Mouse (Mus musculus) heart, adult 2 months (tissue): Measurements from ENCODE around the gene Ipo4. TPM values are rescaled to one million over a fixed set of nuclear protein-coding genes. Genes with fewer than 3 reads are reported as not detected.
A peak's percentile ranks its signal among the peaks of the same experiment; 100 is the strongest.

Source experiments
- DNase-seq, 2 experiments: peaks; one replicate each; pipeline ENCODE4 v3.0.0; 2021
- H3K27ac ChIP-seq: fragments of 200-600 bp; 2 replicates; pipeline ENCODE4 v1.8.1; 2022
- H3K27me3 ChIP-seq: fragments of 200-500 bp; 2 replicates; pipeline ENCODE4 v1.6.1; 2012; ENCODE audit warnings: mild to moderate bottlenecking, low read length, inconsistent platforms, mixed read lengths; ENCODE audit not compliant: control insufficient read depth, insufficient read depth
- H3K36me3 ChIP-seq: fragments of 200-500 bp; 2 replicates; pipeline ENCODE4 v1.6.1; 2012; ENCODE audit warnings: low read length, inconsistent platforms; ENCODE audit not compliant: control insufficient read depth, insufficient read depth
- H3K4me1 ChIP-seq: fragments of 200-500 bp; 2 replicates; pipeline ENCODE4 v1.6.1; 2011; ENCODE audit warnings: low read length; ENCODE audit not compliant: control insufficient read depth, insufficient read depth
- H3K4me3 ChIP-seq: fragments of 200-600 bp; 2 replicates; pipeline ENCODE4 v1.8.1; 2022
- H3K79me2 ChIP-seq: fragments of 200-500 bp; replicated peaks from 2 replicates; pipeline ENCODE4 v1.6.1; 2012; ENCODE audit warnings: mild to moderate bottlenecking, inconsistent platforms, low read length, moderate library complexity, mixed read lengths; ENCODE audit not compliant: control insufficient read depth, insufficient read depth
- H3K9ac ChIP-seq: fragments of 200-500 bp; 2 replicates; pipeline ENCODE4 v1.6.1; 2012; ENCODE audit warnings: low read depth, mild to moderate bottlenecking, control low read depth, inconsistent platforms, low read length, mixed read lengths
- CTCF ChIP-seq: fragments of 200-600 bp; IDR thresholded peaks from 2 replicates; pipeline ENCODE4 v1.8.1; 2022; ENCODE audit warnings: antibody characterized with exemption, mild to moderate bottlenecking, moderate library complexity
- EP300 ChIP-seq: fragments of 200-500 bp; IDR thresholded peaks from 2 replicates; pipeline ENCODE4 v1.6.1; 2011; ENCODE audit warnings: low read depth, low read length, control low read depth; ENCODE audit not compliant: insufficient read depth
- POLR2A ChIP-seq: fragments of 200-500 bp; IDR thresholded peaks from 2 replicates; pipeline ENCODE4 v1.6.1; 2011; ENCODE audit warnings: mild to moderate bottlenecking, low read depth, low read length, control low read depth; ENCODE audit not compliant: insufficient read depth
- WGBS: fragments of 180-500 bp; shearing (Covaris S2); methylation state at CpG from one replicate; pipeline ENCODE4 v1.1.7; 2018; 5-methylcytosine and 5-hydroxymethylcytosine counted together
- intact Hi-C: fragments of 180-260 bp; cut with DNase I; formaldehyde crosslinking; loops from one replicate; pipeline ENCODE4 v1.15.1; 2025
- polyA plus RNA-seq: library from polyadenylated mRNA; depleted of rRNA; stranded (reverse); fragments of >200 nt; gene quantifications from 2 replicates; pipeline ENCODE4 v1.2.3, GENCODE M21; 2012
- total RNA-seq, 2 experiments: library from RNA; stranded (reverse); gene quantifications; 2 replicates each; pipeline ENCODE4 v1.2.3; 2021

The Ipo4 gene
- total and polyA plus RNA-seq, 3 experiments, result 51.3 to 68.2 (median 64.1) TPM

DNA sequence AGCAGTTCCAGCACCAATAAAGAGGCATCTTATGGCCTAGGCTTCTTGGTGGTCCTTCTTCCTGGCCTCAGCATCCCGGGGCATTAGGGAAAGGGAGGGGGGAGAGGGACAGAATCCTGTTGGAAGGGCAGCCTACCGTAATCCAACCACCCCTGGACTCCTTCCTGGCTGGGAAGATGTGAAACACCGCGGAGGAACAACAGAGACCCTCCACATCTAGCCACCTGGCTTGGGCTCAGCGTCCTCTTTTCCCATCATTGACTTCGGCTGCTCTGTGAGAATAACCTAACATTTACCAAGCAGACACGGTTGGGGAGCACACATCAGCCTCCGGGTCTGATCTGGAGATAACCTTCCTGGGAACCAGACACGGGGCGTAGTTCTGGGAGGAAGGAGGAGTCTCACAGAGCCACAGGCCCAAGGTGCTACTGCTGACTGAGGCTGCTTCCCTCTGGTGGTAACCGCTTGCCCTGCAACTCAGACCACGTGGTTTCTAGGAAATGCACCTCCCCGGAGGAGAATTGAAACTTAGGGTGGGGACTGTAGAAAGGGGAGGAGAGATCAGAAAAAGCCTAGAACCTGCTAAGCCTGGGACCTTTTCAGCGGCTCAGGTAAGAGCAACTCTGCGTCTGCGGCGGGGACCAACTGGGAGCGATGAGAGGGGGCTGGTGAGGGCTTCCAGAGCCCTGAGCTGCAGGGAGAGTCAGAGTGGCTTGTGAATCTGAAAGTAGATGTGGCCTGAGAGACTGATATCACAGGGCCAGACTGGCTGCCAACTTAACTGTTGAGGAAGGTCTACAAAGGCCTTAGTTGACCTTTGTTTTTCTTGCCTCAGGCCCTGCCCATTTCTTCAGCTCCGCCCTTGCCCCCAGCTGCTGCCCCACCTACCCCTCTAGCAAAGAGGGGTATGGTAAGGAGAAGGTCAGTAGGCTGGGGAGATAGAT is 31.9 kb downstream of the Ipo4 start:
- H3K36me3 ChIP-seq, result peaks cover 10% of the 10 kb centered on the region
- WGBS, result 12% methylated on average over 19 of the region's 19 CpGs
- intact Hi-C loops, result loop anchor here (2.0 to 5.0 kb wide), 4 partner anchors 13 to 107 kb away; partner anchors contain the start of genes A730061H03Rik, Dcaf11, Psme2 and Rnf31
- TF ChIP-seq POLR2A (peak; percentile 69), CTCF (no peak; the same call in 1 of the 2 replicates), EP300 (peak; percentile 90; the same call in 1 of the 2 replicates)
- no peaks in the 10 kb centered on the region for H3K79me2 ChIP-seq
- peak; percentile 92 to 93 for DNase-seq
- H3K27me3 ChIP-seq, result no peaks in the 10 kb centered on the region
- peak overlapping the region; percentile 71 for H3K4me3 ChIP-seq
- peak overlapping the region; percentile 76 for H3K9ac ChIP-seq
- H3K4me1 ChIP-seq, result peaks cover 12% of the 10 kb centered on the region
- H3K27ac ChIP-seq, result peak overlapping the region; percentile 97

DNA sequence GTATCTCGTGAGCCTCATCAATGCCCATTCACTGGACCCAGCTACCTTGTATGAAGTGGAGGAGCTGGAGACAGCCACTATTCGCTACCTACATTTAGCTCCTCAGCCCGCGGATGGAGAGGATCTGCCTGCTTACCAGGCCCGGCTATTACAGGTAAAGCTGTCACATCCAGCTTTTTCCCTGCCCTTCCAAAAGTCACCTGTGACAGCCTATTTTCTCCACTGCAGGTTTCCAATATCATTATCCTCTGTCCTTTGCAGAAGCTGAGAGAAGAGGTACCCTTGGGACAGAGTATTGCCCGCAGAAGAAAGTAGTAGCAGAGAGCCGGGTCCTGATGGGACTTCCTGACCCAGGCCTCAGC is 32.5 kb downstream of the Ipo4 start, which contains the start of gene Irf9:
TSS of gene Irf9 (plus strand) at position 301 of the 362 bp plus-strand sequence.
- TF ChIP-seq EP300, result no peak
- no peak for TF ChIP-seq CTCF
- no peak for TF ChIP-seq POLR2A
- Histone ChIP-seq H3K4me1 (peaks cover 12% of the 10 kb centered on the region), H3K36me3 (peaks cover 10% of the 10 kb centered on the region), H3K27ac (peak within 1 kb of the TSS; percentile 97), H3K27me3 (no peaks in the 10 kb centered on the region), H3K79me2 (no peaks in the 10 kb centered on the region), H3K4me3 (peak within 1 kb of the TSS; percentile 71), H3K9ac (peak within 1 kb of the TSS; percentile 76)
- no peak for DNase-seq
- WGBS, result 67% methylated on average over 7 of the region's 7 CpGs
- intact Hi-C loops, result loop anchor here (2.0 to 5.0 kb wide), 2 partner anchors 42 to 106 kb away; partner anchors contain the start of genes A730061H03Rik and Dcaf11

DNA sequence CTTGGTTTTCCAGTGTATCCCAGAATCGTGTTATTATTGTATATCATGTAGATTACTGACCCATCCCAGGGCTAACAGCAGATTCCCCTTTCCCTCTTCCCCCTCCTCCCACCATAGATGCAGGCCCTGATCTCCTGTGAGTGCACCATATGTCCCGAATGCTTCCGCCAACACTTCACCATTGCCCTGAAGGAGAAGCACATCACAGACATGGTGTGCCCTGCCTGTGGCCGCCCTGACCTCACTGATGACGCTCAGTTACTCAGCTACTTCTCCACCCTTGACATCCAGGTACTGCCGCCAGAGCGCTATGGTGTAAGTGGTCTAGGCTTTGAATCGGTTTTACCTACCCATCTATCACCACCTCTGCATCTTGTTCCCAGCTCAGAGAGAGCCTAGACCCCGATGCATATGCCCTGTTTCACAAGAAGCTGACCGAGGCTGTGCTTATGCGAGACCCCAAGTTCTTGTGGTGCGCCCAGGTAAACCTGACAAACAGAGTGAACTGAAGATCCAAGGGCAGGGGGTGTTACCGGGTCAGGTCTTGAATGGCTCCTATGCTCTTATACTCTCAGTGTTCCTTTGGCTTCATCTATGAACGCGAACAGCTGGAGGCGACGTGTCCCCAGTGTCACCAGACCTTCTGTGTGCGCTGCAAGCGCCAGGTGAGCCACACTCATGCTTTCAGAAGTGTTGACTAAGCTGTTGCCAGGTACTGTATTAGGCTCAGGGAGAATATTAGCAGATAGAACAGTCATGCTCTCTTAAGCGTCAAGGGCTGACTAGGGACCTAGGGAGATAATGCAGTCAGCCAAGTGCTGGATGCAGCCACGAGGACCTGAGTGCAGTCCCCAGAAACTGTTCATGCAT is 37.0 kb downstream of the Ipo4 start:
- H3K27ac ChIP-seq, result no peak overlapping the region
- WGBS, result 96% methylated on average over 21 of the region's 21 CpGs
- TF ChIP-seq POLR2A (no peak), CTCF (no peak), EP300 (no peak)
- no peak overlapping the region for H3K4me3 ChIP-seq
- H3K79me2 ChIP-seq, result peaks cover 2% of the 10 kb centered on the region; the same call in 1 of the 2 replicates
- H3K9ac ChIP-seq, result no peak overlapping the region
- DNase-seq, result no peak
- H3K4me1 ChIP-seq, result peaks cover 5% of the 10 kb centered on the region
- no peaks in the 10 kb centered on the region for H3K27me3 ChIP-seq
- intact Hi-C loops, result no loop called here
- no peaks in the 10 kb centered on the region for H3K36me3 ChIP-seq

DNA sequence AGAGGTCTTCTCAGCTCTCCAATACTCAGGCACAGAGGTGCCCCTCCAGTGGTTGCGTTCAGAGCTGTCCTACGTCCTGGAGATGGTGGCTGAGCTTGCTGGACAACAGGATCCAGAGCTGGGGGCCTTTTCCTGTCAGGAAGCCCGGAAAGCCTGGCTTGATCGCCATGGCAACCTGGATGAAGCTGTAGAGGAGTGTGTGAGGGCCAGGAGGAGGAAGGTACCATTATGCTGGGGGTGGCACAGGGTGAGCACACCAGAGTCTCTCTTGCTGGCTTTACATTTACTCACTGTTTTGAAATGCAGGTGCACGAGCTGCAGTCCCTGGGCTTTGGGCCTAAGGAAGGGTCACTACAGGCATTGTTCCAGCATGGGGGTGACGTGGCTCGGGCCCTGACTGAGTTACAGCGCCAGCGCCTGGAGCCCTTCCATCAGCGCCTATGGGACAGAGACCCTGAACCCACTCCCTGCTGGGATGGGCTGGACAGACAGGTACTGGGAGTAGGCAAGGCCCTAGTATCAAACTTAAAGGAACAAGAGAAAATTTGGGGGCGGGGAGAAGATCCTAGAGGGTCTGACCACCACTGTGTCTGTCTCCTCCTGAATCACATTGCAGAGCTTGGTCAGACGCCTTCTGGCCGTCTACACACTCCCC is 39.6 kb downstream of the Ipo4 start:
- Histone ChIP-seq H3K79me2 (peaks cover 3% of the 10 kb centered on the region; the same call in 1 of the 2 replicates), H3K27ac (no peak overlapping the region), H3K36me3 (no peaks in the 10 kb centered on the region; the same call in 1 of the 2 replicates), H3K27me3 (no peaks in the 10 kb centered on the region), H3K9ac (no peak overlapping the region), H3K4me1 (peaks cover 7% of the 10 kb centered on the region), H3K4me3 (no peak overlapping the region)
- WGBS, result 70% methylated on average over 13 of the region's 13 CpGs
- DNase-seq, result no peak
- no peak for TF ChIP-seq CTCF
- TF ChIP-seq POLR2A, result no peak
- TF ChIP-seq EP300, result no peak
- intact Hi-C loops, result no loop called here

DNA sequence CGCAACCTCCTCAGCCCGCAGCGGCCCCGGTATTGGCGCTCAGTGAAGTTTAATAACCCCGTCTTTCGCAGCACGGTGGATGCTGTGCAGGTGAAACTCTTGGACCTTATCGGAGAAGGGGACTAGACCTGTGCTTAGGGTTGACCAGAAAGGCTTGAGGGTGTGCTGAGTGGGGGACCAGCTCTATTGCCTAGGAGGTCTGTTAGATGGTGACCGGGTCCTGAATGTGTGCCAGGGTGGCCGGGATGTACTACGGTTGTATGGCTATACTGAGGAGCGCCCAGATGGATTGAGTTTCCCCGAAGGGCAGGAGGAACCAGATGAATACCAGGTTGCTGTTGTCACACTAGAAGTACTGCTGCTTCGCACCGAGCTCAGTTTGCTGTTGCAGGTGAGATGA is 43.5 kb downstream of the Ipo4 start:
- intact Hi-C loops, result no loop called here

More for the DNA sequence above, 43.5 kb downstream of the Ipo4 start:
- Histone ChIP-seq H3K4me3 (peak overlapping the region; percentile 72), H3K9ac (peak overlapping the region; percentile 98), H3K27ac (peak overlapping the region; percentile 97), H3K27me3 (no peaks in the 10 kb centered on the region), H3K4me1 (peaks cover 7% of the 10 kb centered on the region), H3K36me3 (peaks cover 4% of the 10 kb centered on the region; the same call in 1 of the 2 replicates), H3K79me2 (peaks cover 3% of the 10 kb centered on the region; the same call in 1 of the 2 replicates)
- WGBS, result 2% methylated on average over 16 of the region's 16 CpGs
- no peak for DNase-seq
- TF ChIP-seq POLR2A (no peak), CTCF (no peak), EP300 (no peak)
